Mouse (Mus musculus): Measurements from ENCODE around the gene Dnah3. TPM values are rescaled to one million over a fixed set of nuclear protein-coding genes. Genes with fewer than 3 reads are reported as not detected.

The Dnah3 gene
- polyA plus RNA-seq, 1 experiment from 2014 or later = not detected

Other genes with a start within 250 kb of the Dnah3 start
- gene Lyrm1, start 199.4 kb downstream of the Dnah3 start, polyA plus RNA-seq (2015; fragmentation: Nextera tagmentation; extraction: Ambion mirVana) = 6.5 and 7.4 TPM in 2 replicates
- 10.9 and 11.3 TPM in 2 replicates for gene Dcun1d3, start 199.0 kb downstream of the Dnah3 start, polyA plus RNA-seq (2015; fragmentation: Nextera tagmentation; extraction: Ambion mirVana)
- gene Tmem159, start 7.1 kb upstream of the Dnah3 start, polyA plus RNA-seq (2015; fragmentation: Nextera tagmentation; extraction: Ambion mirVana) = 34.3 and 40.4 TPM in 2 replicates
- not detected in 2 replicates for gene Zp2, start 50.0 kb upstream of the Dnah3 start, polyA plus RNA-seq (2015; fragmentation: Nextera tagmentation; extraction: Ambion mirVana)
- gene Anks4b, start 78.6 kb upstream of the Dnah3 start, polyA plus RNA-seq (2015; fragmentation: Nextera tagmentation; extraction: Ambion mirVana) = 3.5 TPM in 2 replicates
- 71.3 and 77.0 TPM in 2 replicates for gene Crym, start 106.8 kb upstream of the Dnah3 start, polyA plus RNA-seq (2015; fragmentation: Nextera tagmentation; extraction: Ambion mirVana)
- not detected in 2 replicates for gene Abca14, start 108.7 kb upstream of the Dnah3 start, polyA plus RNA-seq (2015; fragmentation: Nextera tagmentation; extraction: Ambion mirVana)
- gene Abca15, start 233.4 kb upstream of the Dnah3 start, polyA plus RNA-seq (2015; fragmentation: Nextera tagmentation; extraction: Ambion mirVana) = not detected in 2 replicates